Mouse (Mus musculus) ES-E14 (cell line): ENCODE results near the gene Pik3cd.

Experiments
- CHD2 ChIP-seq: IDR thresholded peaks from 2 replicates; pipeline ENCODE4 v1.6.1; 2014; ENCODE audit warnings: mild to moderate bottlenecking, low read depth, low read length, inconsistent platforms
- HCFC1 ChIP-seq: IDR thresholded peaks from 2 replicates; pipeline ENCODE4 v1.6.1; 2012; ENCODE audit warnings: low read length, inconsistent platforms, borderline replicate concordance; ENCODE audit not compliant: insufficient read depth
- MAFK ChIP-seq: IDR thresholded peaks from 2 replicates; pipeline ENCODE4 v1.6.1; 2014; ENCODE audit warnings: mild to moderate bottlenecking, low read depth, low read length, inconsistent platforms; ENCODE audit not compliant: insufficient read depth
- ZC3H11A ChIP-seq: IDR thresholded peaks from 2 replicates; pipeline ENCODE4 v1.6.1; 2012; ENCODE audit warnings: low read depth, mild to moderate bottlenecking, inconsistent platforms, low read length, borderline replicate concordance
- ZNF384 ChIP-seq: IDR thresholded peaks from 2 replicates; pipeline ENCODE4 v1.6.1; 2012; ENCODE audit warnings: low read depth, low read length, inconsistent platforms

DNA sequence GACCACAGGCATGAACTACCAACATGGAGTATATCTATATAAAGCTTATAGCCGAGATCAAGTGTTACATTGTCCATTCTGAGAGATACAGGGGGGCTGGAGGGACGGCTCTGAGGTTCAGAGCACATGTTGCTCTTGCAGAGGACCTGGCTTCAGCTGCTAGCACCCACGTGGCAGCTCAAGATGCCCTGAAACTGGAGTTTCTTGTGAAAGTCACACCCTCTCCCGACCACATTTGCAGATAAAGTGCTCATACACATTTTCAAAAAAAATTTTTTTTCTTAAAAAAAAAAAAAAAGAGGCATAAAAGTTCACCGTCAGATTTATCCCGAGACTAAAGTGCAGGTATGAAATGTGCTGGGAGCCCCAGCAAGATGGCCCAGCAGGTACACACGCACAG lies 41.8 kb downstream of the Pik3cd start:
- TF ChIP-seq CHD2 = no peak
- TF ChIP-seq ZC3H11A = no peak
- TF ChIP-seq MAFK = no peak
- no peak for TF ChIP-seq HCFC1
- no peak for TF ChIP-seq ZNF384
